Mouse (Mus musculus): Measurements from ENCODE around the gene Serpinf2.

DNA sequence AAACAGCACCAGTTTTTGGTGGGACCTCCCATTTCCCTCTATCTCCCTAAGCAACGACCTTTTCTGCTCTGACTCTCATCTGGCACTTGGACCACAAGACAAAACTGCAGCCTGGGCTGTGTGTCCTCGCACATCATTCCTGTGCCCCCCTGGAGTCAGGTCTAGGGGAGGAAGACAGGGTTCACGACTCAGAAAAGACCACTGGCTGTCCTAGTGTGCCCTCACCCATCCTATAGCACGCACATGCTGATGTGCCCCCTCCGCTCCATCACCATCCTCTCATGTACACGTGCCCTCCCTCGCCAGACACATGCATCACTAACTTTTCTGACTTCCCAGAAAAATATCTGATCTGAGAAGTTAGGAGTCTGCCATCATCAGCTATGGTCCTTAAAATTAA lies 19.4 kb downstream of the Serpinf2 start:
- TF ChIP-seq TAL1 (IDR thresholded peaks at IDR 0.05; ENCODE audit: low read length), result no peak
- no peak for TF ChIP-seq GATA1 (IDR thresholded peaks at IDR 0.05; ENCODE audit: low read length)

Measured in erythroblast, embryonic 14.5 days (primary cell).